Mouse (Mus musculus) R1 (cell line): ENCODE results near the gene Cc2d2b.

Source experiments
- DNase-seq: peaks from one replicate; pipeline ENCODE4 v3.0.0-alpha.2; 2018; ENCODE audit warnings: low read depth, low spot score

Gene Cc2d2b

GRCm38 (mm10) chr19:40831416-40832201, 83.1 kb downstream of the Cc2d2b start:
- DNase-seq = peak; percentile 65

GRCm38 (mm10) chr19:40832361-40832760, 83.8 kb downstream of the Cc2d2b start:
- no peak for DNase-seq

GRCm38 (mm10) chr19:40834436-40834835, 85.9 kb downstream of the Cc2d2b start:
- DNase-seq = no peak

GRCm38 (mm10) chr19:40838205-40838604, 89.7 kb downstream of the Cc2d2b start:
- no peak for DNase-seq

- no peak for DNase-seq
Observed at GRCm38 (mm10) chr19:40840303-40840702, 91.8 kb downstream of the Cc2d2b start.

- no peak for DNase-seq
Observed at GRCm38 (mm10) chr19:40841083-40841482, 92.5 kb downstream of the Cc2d2b start.

GRCm38 (mm10) chr19:40841593-40841992, 93.0 kb downstream of the Cc2d2b start:
- DNase-seq = peak; percentile 21

GRCm38 (mm10) chr19:40844731-40845130, 96.2 kb downstream of the Cc2d2b start:
- no peak for DNase-seq

GRCm38 (mm10) chr19:40849391-40849790, 100.8 kb downstream of the Cc2d2b start:
- DNase-seq = no peak

GRCm38 (mm10) chr19:40859555-40859954, 111.0 kb downstream of the Cc2d2b start:
- no peak for DNase-seq

GRCm38 (mm10) chr19:40868284-40868683, 119.7 kb downstream of the Cc2d2b start:
- DNase-seq = peak; percentile 18

GRCm38 (mm10) chr19:40869425-40870105, 121.0 kb downstream of the Cc2d2b start:
- DNase-seq = no peak

- DNase-seq = peak; percentile 98
Observed at GRCm38 (mm10) chr19:40872955-40873665, 124.6 kb downstream of the Cc2d2b start.
